Mouse (Mus musculus) liver, embryonic 13.5 days (tissue): ENCODE measurements around the gene Hmbs. TPM values are rescaled to one million over a fixed set of nuclear protein-coding genes. Genes with fewer than 3 reads are reported as not detected.
"Not testable (repeated sequence)": the region's sequence is repeated elsewhere in the genome, so short reads cannot be mapped to it uniquely, and the experiment has no call there.

Source experiments
- ATAC-seq: fragments of 200-750 bp; cut with Nextera tagmentation; 2 replicates; pipeline ENCODE4 v1.8.0; 2017; ENCODE audit warnings: low read depth, mild to moderate bottlenecking, moderate number of reproducible peaks, moderate library complexity
- DNase-seq: peaks from one replicate; pipeline ENCODE4 v3.0.0; 2022
- H3K27ac ChIP-seq: fragments of 300-500 bp; sonication (generic); 2 replicates; pipeline ENCODE4 v1.5.1; 2015; ENCODE audit warnings: moderate library complexity, mild to moderate bottlenecking, inconsistent platforms
- H3K27me3 ChIP-seq: fragments of 300-500 bp; sonication (generic); 2 replicates; pipeline ENCODE4 v1.6.1; 2015; ENCODE audit warnings: mild to moderate bottlenecking, inconsistent platforms
- H3K36me3 ChIP-seq: fragments of 300-500 bp; sonication (generic); 2 replicates; pipeline ENCODE4 v1.6.1; 2015; ENCODE audit warnings: mild to moderate bottlenecking, inconsistent platforms
- H3K4me1 ChIP-seq: fragments of 300-500 bp; sonication (generic); replicated peaks from 2 replicates; pipeline ENCODE4 v1.6.1; 2015; ENCODE audit warnings: inconsistent platforms
- H3K4me2 ChIP-seq: fragments of 300-500 bp; sonication (generic); 2 replicates; pipeline ENCODE4 v1.6.1; 2015; ENCODE audit warnings: inconsistent platforms, mild to moderate bottlenecking, moderate library complexity
- H3K4me3 ChIP-seq: fragments of 300-500 bp; sonication (generic); replicated peaks from 2 replicates; pipeline ENCODE4 v1.5.1; 2015; ENCODE audit warnings: mild to moderate bottlenecking, inconsistent platforms
- H3K9ac ChIP-seq: fragments of 300-500 bp; sonication (generic); 2 replicates; pipeline ENCODE4 v1.6.1; 2015; ENCODE audit warnings: mild to moderate bottlenecking, inconsistent platforms
- H3K9me3 ChIP-seq: fragments of 300-500 bp; sonication (generic); replicated peaks from 2 replicates; pipeline ENCODE4 v1.6.1; 2016; ENCODE audit warnings: inconsistent platforms
- WGBS: fragments of 180-500 bp; shearing (Covaris S2); methylation state at CpG from one replicate; pipeline ENCODE4 v1.1.7; 2015; ENCODE audit not compliant: insufficient replicate concordance; 5-methylcytosine and 5-hydroxymethylcytosine counted together
- polyA plus RNA-seq: library from polyadenylated mRNA; unstranded; fragments of >200 nt; fragmentation: Nextera tagmentation; extraction: Ambion mirVana; gene quantifications from 2 replicates; pipeline ENCODE4 v1.2.1, GENCODE M21; 2015

The Hmbs gene
- polyA plus RNA-seq, 1 experiment from 2014 or later = 1,411 TPM

DNA sequence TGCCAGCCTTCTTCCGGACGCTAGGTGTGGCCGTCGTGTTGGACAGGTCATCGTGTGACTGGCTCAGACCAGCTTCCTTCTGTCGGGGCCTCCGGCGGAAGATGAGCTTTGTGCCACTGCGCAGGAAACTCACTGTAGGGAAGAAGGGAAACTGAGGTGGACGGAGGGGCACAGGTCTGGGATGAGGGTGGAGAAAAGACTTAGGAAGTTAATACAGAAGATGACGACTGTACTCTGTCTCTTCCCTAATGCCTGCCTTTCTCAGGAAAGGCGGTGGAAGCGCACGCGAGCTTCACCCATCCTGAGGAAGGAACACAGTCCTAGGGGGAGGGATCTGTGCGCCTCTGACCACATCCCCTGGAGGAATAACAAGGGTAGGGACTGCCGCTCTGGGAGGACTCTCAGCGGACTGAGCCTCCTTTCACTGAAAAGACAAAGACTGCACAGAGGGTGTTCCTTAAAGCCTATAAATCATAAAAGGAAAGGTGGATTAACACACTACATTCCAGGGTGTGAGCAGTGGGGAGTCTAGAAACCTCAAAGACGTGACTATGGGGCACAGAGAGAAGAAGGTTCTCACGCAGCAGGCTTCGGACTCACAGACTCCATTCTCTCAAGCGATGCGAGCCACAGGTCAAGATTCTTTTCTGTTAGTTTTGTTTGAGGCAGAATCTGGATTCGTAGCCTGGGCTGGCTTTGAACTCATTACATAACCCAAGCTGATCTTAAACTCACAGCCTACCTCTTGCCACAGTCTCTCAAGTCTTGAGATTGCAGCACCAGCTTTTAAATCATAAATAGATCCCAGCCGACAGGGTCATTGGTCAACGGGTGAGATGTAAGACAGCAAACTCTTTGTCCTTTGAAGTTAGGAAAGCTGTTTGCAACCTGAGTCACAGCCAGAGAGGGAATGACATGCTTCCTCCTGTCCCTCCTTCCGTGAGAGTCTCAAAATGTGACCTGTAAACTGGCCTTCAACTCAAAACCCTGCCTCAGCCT is 32.6 kb downstream of the Hmbs start:
- Histone ChIP-seq H3K9ac (peak overlapping the region; percentile 33; the same call in 1 of the 2 replicates), H3K9me3 (no peaks in the 10 kb centered on the region), H3K4me2 (peak overlapping the region; percentile 3; the same call in 1 of the 2 replicates), H3K27ac (0 out of 2 replicates have a peak overlapping the region, but pooled peaks have one; percentile 5), H3K27me3 (no peaks in the 10 kb centered on the region), H3K36me3 (peaks cover 62% of the 10 kb centered on the region), H3K4me1 (peaks cover 32% of the 10 kb centered on the region), H3K4me3 (no peak overlapping the region)
- WGBS = 40% methylated on average over 27 of the region's 27 CpGs
- DNase-seq (no peak), ATAC-seq (no peak)

DNA sequence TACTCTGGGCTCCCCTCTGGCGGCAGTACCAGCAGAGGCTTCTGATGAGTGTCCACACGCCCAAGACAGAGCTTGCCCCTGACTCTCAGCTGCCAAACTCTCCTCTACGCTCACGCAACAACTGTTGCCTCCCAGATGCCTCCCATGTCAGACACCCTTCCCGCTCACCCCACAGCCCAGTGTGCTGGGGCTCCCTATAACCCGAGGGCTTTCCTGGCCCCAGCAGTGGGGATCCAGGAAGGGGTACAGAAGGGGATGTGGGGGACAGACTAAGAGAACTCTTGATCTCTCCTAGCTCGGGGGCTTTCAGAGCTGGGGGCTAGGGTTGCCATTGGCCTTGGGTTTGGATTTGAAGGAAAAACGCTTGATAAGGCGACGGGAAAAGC is 33.3 kb downstream of the Hmbs start:
- no peaks in the 10 kb centered on the region for H3K9me3 ChIP-seq
- peaks cover 38% of the 10 kb centered on the region for H3K4me1 ChIP-seq
- H3K36me3 ChIP-seq = peaks cover 55% of the 10 kb centered on the region
- no peak overlapping the region; the same call in 1 of the 2 replicates for H3K9ac ChIP-seq
- no peak overlapping the region for H3K4me3 ChIP-seq
- peak overlapping the region; percentile 3; the same call in 1 of the 2 replicates for H3K4me2 ChIP-seq
- H3K27me3 ChIP-seq = no peaks in the 10 kb centered on the region
- DNase-seq = no peak
- H3K27ac ChIP-seq = 0 out of 2 replicates have a peak overlapping the region, but pooled peaks have one; percentile 5
- no peak for ATAC-seq
- 58% methylated on average over 10 of the region's 10 CpGs for WGBS

DNA sequence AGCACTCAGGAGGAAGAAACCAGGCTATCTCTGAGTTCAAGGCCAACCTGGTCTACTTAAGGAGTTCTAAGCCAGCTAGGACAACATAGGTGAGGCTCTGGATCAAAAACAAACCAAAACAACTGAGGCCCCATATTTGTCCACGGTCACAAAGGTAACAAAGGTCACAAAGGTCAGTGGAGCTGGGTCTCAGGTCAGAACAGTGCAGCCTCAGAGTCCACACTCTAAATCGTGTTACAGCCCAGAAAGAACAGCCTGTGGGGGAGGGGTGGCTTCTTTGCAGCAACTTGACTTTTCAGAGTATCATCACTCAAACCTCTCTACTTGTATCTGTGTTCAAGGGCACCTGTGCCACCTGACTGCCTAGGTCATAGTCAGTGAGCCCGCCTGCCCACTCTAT is 34.3 kb downstream of the Hmbs start:
- Histone ChIP-seq H3K9ac (no peak overlapping the region), H3K4me1 (peaks cover 41% of the 10 kb centered on the region), H3K4me3 (no peak overlapping the region), H3K36me3 (peaks cover 46% of the 10 kb centered on the region), H3K27ac (0 out of 2 replicates have a peak overlapping the region, but pooled peaks have one; percentile 1), H3K27me3 (no peaks in the 10 kb centered on the region), H3K9me3 (no peaks in the 10 kb centered on the region), H3K4me2 (no peak overlapping the region)
- ATAC-seq = no peak
- DNase-seq = no peak
- WGBS = 64% methylated on average over 3 of the region's 3 CpGs

DNA sequence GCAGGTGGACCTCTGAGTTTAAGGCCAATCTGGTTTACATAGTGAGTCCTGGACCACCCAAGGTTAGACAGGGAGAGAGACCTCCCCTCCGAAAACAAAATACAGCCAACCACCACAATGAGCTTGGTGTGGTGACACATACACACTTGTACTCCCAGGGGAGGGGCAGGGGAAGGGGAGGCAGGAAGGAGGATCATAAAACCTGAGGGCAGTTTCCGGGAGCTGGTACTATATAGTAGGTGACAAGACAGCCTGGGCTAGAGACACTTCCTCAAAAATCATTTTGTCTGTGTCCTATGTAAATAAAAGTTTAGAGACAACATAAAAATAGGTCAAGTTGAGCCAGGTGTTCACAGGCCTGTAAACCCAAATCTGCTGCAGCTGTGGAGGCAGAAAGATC is 36.8 kb downstream of the Hmbs start:
- Histone ChIP-seq H3K9ac (no peak overlapping the region), H3K4me2 (no peak overlapping the region), H3K27ac (no peak overlapping the region), H3K36me3 (peaks cover 31% of the 10 kb centered on the region), H3K4me3 (no peak overlapping the region), H3K4me1 (peaks cover 65% of the 10 kb centered on the region), H3K9me3 (no peaks in the 10 kb centered on the region), H3K27me3 (no peaks in the 10 kb centered on the region)
- no peak for ATAC-seq
- WGBS = 64% methylated on average over 2 of the region's 2 CpGs
- no peak for DNase-seq

DNA sequence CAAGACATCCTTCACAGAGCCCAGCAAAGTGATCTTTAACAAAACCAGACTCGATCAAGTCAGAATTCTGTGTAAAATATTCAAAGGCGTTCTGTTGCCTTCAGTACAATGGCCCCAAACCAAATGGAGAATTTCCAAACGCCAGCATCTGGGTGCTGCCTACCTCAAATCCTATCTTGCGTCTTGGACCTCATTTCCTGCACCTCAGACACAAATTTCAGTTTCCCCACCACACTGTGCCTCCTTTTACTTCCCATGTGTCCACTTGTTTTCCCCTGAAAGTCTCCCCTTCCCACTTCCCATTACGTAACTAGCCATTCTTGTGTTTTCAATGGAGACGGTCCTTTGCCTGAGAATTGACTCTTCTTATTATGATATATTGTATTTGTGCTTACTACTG is 37.5 kb downstream of the Hmbs start:
- Histone ChIP-seq H3K27me3 (no peaks in the 10 kb centered on the region), H3K4me3 (no peak overlapping the region), H3K9me3 (no peaks in the 10 kb centered on the region), H3K36me3 (peaks cover 33% of the 10 kb centered on the region), H3K27ac (peak overlapping the region; percentile 76), H3K4me2 (peak overlapping the region; percentile 64), H3K9ac (no peak overlapping the region), H3K4me1 (peaks cover 59% of the 10 kb centered on the region)
- WGBS = 83% methylated on average over 6 of the region's 6 CpGs
- DNase-seq (no peak), ATAC-seq (no peak)

DNA sequence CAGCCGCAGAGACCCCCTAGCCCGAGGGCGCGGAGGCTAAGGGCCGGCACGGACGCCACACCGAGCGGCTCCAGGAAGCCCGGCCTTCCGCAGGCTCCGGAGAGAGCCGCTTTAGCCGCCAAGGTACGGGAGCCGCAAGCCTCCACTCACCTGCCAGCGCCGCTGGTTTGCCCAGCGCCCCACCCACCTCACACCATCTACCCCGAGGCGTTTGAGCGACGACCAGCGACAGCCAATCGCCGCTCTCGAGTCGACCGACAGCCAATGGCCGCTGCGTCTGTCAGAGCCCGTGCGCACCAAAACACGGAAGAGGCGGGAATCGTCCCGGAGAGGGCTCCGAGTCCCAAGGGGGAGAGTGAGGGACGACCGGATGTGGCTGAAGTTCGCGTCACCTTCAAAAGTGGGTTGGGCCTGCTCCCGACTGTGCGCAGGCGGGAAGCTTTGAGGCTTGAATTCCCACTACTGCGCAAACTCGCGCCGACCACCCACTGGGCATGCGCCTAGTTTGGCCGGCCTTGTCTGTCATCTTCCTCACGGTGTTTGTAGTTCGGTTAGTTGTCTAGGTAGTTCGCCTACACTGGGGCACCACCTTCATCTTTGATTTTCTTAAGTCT is 38.5 kb downstream of the Hmbs start, which contains the start of gene Hinfp:
TSS of gene Hinfp (minus strand) at position 206 of the 614 bp plus-strand sequence.
- peak within 1 kb of the TSS; percentile 94 for H3K9ac ChIP-seq
- WGBS = 0% methylated on average over 54 of the region's 54 CpGs
- no peaks in the 10 kb centered on the region for H3K27me3 ChIP-seq
- peaks cover 50% of the 10 kb centered on the region for H3K4me1 ChIP-seq
- peak within 1 kb of the TSS; percentile 82 for H3K4me3 ChIP-seq
- H3K27ac ChIP-seq = peak within 1 kb of the TSS; percentile 83
- DNase-seq (peak; percentile 99), ATAC-seq (peak; percentile 99)
- H3K9me3 ChIP-seq = no peaks in the 10 kb centered on the region
- peak within 1 kb of the TSS; percentile 87 for H3K4me2 ChIP-seq
- H3K36me3 ChIP-seq = peaks cover 33% of the 10 kb centered on the region

DNA sequence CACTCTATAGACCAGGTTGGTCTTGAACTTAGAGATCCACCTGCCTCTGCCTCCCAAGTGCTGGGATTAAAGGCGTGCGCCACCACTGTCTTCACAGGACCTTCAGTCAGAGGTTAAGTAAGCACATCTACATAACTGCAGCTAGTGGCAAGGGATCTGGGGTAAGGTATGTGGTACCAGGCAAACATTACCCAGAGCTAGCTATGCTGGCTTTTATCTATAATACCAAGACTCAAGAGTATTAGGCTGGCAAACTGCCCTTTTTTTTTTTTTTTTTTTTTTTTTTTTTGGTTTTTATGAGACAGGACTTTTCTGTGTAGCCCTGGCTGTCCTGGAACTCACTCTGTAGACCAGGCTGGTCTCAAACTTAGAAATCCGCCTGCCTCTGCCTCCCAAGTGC is 44.0 kb downstream of the Hmbs start:
- H3K4me1 ChIP-seq = peaks cover 30% of the 10 kb centered on the region
- H3K27me3 ChIP-seq, H3K4me3 ChIP-seq, ATAC-seq, H3K4me2 ChIP-seq, DNase-seq, H3K9me3 ChIP-seq, H3K9ac ChIP-seq: not testable (repeated sequence)
- 89% methylated on average over 3 of the region's 3 CpGs for WGBS
- H3K27ac ChIP-seq = peak overlapping the region; percentile 34; the same call in 1 of the 2 replicates
- peaks cover 81% of the 10 kb centered on the region for H3K36me3 ChIP-seq

DNA sequence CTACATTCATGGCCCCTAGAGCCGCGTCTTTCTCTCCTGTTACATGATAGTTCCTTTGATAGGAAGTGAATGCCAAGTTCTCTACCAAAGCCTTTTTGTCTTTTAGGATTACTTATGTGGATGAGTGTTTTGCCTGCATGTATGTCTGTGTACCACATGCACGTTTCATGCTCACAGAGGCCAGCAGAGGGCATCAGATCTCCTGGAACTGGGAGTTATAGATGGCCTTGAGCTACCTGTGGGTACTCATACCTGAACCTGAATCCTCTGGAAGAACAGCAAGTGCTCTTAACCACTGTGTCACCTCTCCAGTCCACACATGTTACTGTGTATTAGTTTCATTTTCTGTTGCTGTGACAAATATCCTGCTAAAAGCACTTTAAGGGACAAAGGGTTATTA is 51.5 kb downstream of the Hmbs start:
- Histone ChIP-seq H3K4me1 (peaks cover 40% of the 10 kb centered on the region), H3K9ac (no peak overlapping the region), H3K4me2 (no peak overlapping the region), H3K36me3 (peaks cover 74% of the 10 kb centered on the region), H3K27me3 (0 out of 2 replicates have a peak, but pooled peaks cover 3% of the 10 kb centered on the region), H3K9me3 (0 out of 2 replicates have a peak, but pooled peaks cover 3% of the 10 kb centered on the region), H3K27ac (peak overlapping the region; percentile 25; the same call in 1 of the 2 replicates), H3K4me3 (no peak overlapping the region)
- WGBS = 57% methylated on average over 3 of the region's 3 CpGs
- ATAC-seq (no peak), DNase-seq (no peak)

DNA sequence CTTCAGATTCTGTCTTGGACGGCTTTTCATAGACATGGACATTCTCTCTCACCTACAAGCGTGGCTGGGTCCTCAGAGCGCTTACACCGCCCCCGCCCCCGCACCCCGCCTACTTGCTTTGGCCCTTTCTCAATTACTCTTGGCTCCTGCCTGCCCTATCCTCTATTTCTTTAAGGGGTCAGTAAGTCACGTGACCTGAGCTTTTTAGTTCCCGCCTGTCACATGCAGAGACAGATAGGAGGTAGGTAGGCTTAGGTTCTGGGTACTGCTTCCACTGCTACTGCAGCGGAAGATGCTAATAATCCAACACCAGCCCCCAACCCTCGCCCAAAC is 55.1 kb downstream of the Hmbs start:
- peak overlapping the region; percentile 97 for H3K27ac ChIP-seq
- peak; percentile 37 for ATAC-seq
- DNase-seq = peak; percentile 33
- 0 out of 2 replicates have a peak, but pooled peaks cover 3% of the 10 kb centered on the region for H3K9me3 ChIP-seq
- 0 out of 2 replicates have a peak, but pooled peaks cover 8% of the 10 kb centered on the region for H3K27me3 ChIP-seq
- peaks cover 52% of the 10 kb centered on the region for H3K36me3 ChIP-seq
- peaks cover 71% of the 10 kb centered on the region for H3K4me1 ChIP-seq
- peak overlapping the region; percentile 97 for H3K4me3 ChIP-seq
- H3K4me2 ChIP-seq = peak overlapping the region; percentile 88
- H3K9ac ChIP-seq = peak overlapping the region; percentile 99
- 9% methylated on average over 11 of the region's 11 CpGs for WGBS

DNA sequence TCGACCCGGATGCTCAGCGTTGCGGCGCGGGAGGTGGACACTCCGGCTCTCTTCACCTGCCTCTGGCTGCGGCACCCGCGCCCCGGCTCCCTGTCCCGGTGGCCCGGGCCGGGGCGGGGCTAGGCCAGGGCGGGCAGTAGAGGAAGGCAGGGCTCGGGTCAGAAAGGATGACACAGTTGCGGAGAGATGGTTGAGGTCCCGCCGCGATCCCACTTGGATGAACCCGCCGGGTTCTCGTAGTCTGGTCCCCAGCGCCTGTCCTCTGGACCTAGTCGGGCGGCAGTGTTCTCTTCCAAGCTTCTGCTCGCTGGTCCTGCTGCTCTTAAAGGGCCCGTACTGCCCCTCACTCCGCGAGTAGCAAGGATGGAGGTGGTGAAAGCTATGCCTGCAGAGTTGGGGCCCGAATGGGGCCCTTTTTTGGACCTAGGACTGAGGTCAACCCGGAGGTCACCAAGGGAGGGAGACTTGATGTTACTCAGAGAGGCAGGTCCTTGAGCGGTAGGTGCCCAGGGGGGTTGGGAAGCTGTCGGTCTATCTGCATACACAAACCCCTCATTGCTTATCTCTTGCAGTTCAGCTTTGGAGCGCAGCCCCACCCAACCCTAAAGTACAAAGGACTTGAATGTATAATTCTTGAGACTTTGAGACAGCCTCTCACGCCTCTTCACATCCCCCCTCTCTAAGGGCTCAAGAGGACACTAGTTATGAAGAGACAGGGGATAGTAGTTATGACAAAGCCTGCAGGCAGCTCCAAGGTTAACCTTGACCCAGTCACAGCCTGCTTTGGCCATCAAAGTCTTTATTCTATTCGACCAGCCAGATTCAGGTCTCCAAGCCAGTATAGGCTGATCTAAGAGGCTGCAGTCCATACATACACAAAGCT is 55.7 kb downstream of the Hmbs start, which contains the start of gene Abcg4:
TSS of gene Abcg4 (minus strand) at position 540 of the 883 bp plus-strand sequence.
- peak; percentile 81 for DNase-seq
- 0 out of 2 replicates have a peak, but pooled peaks cover 8% of the 10 kb centered on the region for H3K27me3 ChIP-seq
- H3K4me3 ChIP-seq = peak within 1 kb of the TSS; percentile 97
- WGBS = 1% methylated on average over 38 of the region's 38 CpGs
- H3K36me3 ChIP-seq = peaks cover 52% of the 10 kb centered on the region
- peak; percentile 85 for ATAC-seq
- peak within 1 kb of the TSS; percentile 97 for H3K27ac ChIP-seq
- peaks cover 77% of the 10 kb centered on the region for H3K4me1 ChIP-seq
- peak within 1 kb of the TSS; percentile 99 for H3K9ac ChIP-seq
- H3K4me2 ChIP-seq = peak within 1 kb of the TSS; percentile 88
- 0 out of 2 replicates have a peak, but pooled peaks cover 3% of the 10 kb centered on the region for H3K9me3 ChIP-seq
